Mouse (Mus musculus) bone marrow, adult 2 months (tissue): Measurements from ENCODE around the gene Acbd5.

Source experiments
- CTCF ChIP-seq: fragments of 200-500 bp; IDR thresholded peaks from 2 replicates; pipeline ENCODE4 v1.5.1; 2011; ENCODE audit warnings: low read length, control low read depth; ENCODE audit not compliant: control insufficient read depth, insufficient read depth
- POLR2A ChIP-seq: fragments of 200-500 bp; IDR thresholded peaks from 2 replicates; pipeline ENCODE4 v1.6.1; 2011; ENCODE audit warnings: low read depth, mild to moderate bottlenecking, control low read depth, low read length, borderline replicate concordance; ENCODE audit not compliant: control insufficient read depth

DNA sequence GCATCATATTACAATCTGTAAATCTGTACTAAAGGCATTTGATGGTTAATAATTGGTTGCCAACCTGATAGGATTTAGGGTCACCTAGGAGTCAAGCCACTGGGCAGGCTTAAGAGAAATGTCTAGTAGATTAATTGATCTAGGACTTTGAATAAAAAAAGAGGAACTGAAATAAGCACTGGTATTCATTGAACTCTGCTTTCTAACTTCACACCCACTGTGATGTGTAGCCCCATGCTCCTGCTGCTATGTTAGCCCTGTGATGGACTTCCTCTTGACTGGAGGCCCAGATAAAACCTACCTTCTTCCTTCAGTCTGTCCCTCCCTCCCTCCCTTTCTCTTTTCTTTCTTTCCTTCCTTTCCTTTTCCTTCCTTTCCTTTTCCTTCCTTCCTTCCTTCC lies 29.1 kb downstream of the Acbd5 start:
- no peak for TF ChIP-seq CTCF
- no peak for TF ChIP-seq POLR2A
